Mouse (Mus musculus): ENCODE data around the gene Hdac4.

DNA sequence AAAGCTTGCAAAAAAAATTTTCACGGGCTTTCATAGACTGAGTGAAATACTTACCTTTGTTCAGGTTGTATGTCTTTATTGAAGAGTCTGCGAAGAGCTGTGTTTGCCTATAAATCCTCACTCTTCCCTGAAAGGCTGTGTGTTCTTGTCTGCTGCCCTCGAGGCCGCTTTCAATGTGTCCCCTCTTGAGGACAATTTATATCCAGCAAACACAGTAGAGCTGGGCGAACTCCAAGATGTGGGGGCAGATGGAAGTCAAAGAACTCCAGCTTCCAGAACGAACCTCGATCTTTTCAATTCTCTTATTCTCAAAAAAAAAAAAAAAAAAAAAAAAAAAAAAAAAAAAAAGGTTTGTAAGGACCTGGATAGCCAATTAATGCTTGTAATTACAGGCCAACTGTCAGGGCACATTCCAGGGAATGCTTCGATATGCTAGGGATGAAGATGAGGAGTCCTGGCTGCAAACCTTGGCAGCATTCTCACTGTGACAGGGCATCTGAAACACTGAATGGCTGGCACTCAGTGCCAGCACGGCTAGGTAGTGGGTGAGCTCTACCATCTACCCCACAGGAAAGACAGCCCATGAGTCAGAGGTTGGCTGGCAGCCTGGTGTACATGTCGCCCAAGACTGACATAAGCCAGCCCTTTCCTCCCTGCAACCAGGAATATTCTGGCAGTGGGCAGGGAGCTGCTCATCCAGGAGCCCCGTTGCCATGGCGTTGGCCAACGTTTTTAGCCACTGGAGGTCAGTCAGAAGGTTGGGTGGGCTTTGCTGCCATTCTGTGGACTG lies at the start of gene Hdac4:
- no peak for TF ChIP-seq POLR2A (IDR thresholded peaks at IDR 0.05; ENCODE audit: extremely low read depth, insufficient read depth, low read length)
- TF ChIP-seq CTCF (IDR thresholded peaks at IDR 0.05; ENCODE audit: extremely low read depth, insufficient read depth, low read length): no peak
